Mouse (Mus musculus) ES-E14 (cell line): ENCODE results near the gene Cxcr5.

Experiments used
- CHD2 ChIP-seq: IDR thresholded peaks from 2 replicates; pipeline ENCODE4 v1.6.1; 2014; ENCODE audit warnings: mild to moderate bottlenecking, low read depth, low read length, inconsistent platforms
- HCFC1 ChIP-seq: IDR thresholded peaks from 2 replicates; pipeline ENCODE4 v1.6.1; 2012; ENCODE audit warnings: low read length, inconsistent platforms, borderline replicate concordance; ENCODE audit not compliant: insufficient read depth
- ZC3H11A ChIP-seq: IDR thresholded peaks from 2 replicates; pipeline ENCODE4 v1.6.1; 2012; ENCODE audit warnings: low read depth, mild to moderate bottlenecking, inconsistent platforms, low read length, borderline replicate concordance
- ZNF384 ChIP-seq: IDR thresholded peaks from 2 replicates; pipeline ENCODE4 v1.6.1; 2012; ENCODE audit warnings: low read depth, low read length, inconsistent platforms

GRCm38 (mm10) chr9:44518068-44518467, 43.6 kb downstream of the Cxcr5 start:
- TF ChIP-seq ZC3H11A: no peak
- TF ChIP-seq ZNF384: no peak
- no peak for TF ChIP-seq CHD2
- no peak for TF ChIP-seq HCFC1
